Mouse (Mus musculus) CH12.LX (cell line): Measurements from ENCODE around the gene Ckap2l. TPM values are rescaled to one million over a fixed set of nuclear protein-coding genes. Genes with fewer than 3 reads are reported as not detected.

ENCODE experiments used
- DNase-seq: peaks from one replicate; pipeline ENCODE4 v3.0.0-alpha.2; 2013; ENCODE audit errors: extremely low read depth
- H3K27ac ChIP-seq: 2 replicates; pipeline ENCODE4 v1.5.1; 2012; ENCODE audit warnings: low read depth, mild to moderate bottlenecking, control low read depth, moderate library complexity; ENCODE audit not compliant: insufficient read depth
- H3K27me3 ChIP-seq: replicated peaks from 2 replicates; pipeline ENCODE3; 2012; ENCODE audit warnings: inconsistent platforms
- H3K36me3 ChIP-seq, 2 experiments: replicated peaks in 1 of 2; 2 replicates each; pipeline versions ENCODE3 to v1.6.1; 2012; ENCODE audit warnings: inconsistent platforms in 1 of 2, low read length in 1 of 2, mild to moderate bottlenecking in 1 of 2, mixed read lengths in 1 of 2, moderate library complexity in 1 of 2; ENCODE audit not compliant: control insufficient read depth in 1 of 2, insufficient read depth in 1 of 2
- H3K4me1 ChIP-seq, 2 experiments: 2 replicates each; pipeline ENCODE4 v1.6.1; 2012; ENCODE audit warnings: inconsistent platforms in 1 of 2, moderate library complexity in 1 of 2; ENCODE audit not compliant: insufficient read depth in 2 of 2, control insufficient read depth in 1 of 2
- H3K4me2 ChIP-seq: 2 replicates; pipeline ENCODE4 v1.6.1; 2012; ENCODE audit warnings: low read depth, mild to moderate bottlenecking, control low read depth; ENCODE audit not compliant: poor library complexity, insufficient read depth, severe bottlenecking
- H3K4me3 ChIP-seq, 3 experiments: fragments of 150-350 bp in 1 of 3; sonication (generic) in 1 of 3; replicated peaks in 1 of 3; 2 replicates each; pipeline versions ENCODE3 to v1.5.1; 2011 to 2012; ENCODE audit warnings: low read depth in 2 of 3, low read length in 2 of 3, mild to moderate bottlenecking in 2 of 3, moderate library complexity in 2 of 3, control low read depth in 1 of 3, improper control_type of control experiment in 1 of 3, inconsistent platforms in 1 of 3, mixed read lengths in 1 of 3; ENCODE audit not compliant: poor library complexity in 1 of 3
- H3K79me2 ChIP-seq: replicated peaks from 2 replicates; pipeline ENCODE4 v1.6.1; 2012; ENCODE audit warnings: mild to moderate bottlenecking, moderate library complexity; ENCODE audit not compliant: control insufficient read depth, poor library complexity, insufficient read depth, severe bottlenecking; ENCODE audit errors: extremely low read depth
- H3K9ac ChIP-seq: 2 replicates; pipeline ENCODE4 v1.6.1; 2012; ENCODE audit warnings: low read depth, mild to moderate bottlenecking, control low read depth, moderate library complexity; ENCODE audit not compliant: insufficient read depth
- H3K9me3 ChIP-seq: replicated peaks from 2 replicates; pipeline ENCODE3; 2012; ENCODE audit warnings: low read length, inconsistent platforms, mixed read lengths
- BHLHE40 ChIP-seq: IDR thresholded peaks from 2 replicates; pipeline ENCODE4 v1.6.1; 2011; ENCODE audit warnings: mild to moderate bottlenecking, low read depth, low read length, improper control_type of control experiment
- CHD1 ChIP-seq: IDR thresholded peaks from 2 replicates; pipeline ENCODE4 v1.6.1; 2012; ENCODE audit warnings: low read depth, low read length, improper control_type of control experiment, inconsistent platforms
- CHD2 ChIP-seq: IDR thresholded peaks from 2 replicates; pipeline ENCODE4 v1.6.1; 2011; ENCODE audit warnings: low read length, improper control_type of control experiment
- CTCF ChIP-seq, 2 experiments: IDR thresholded peaks in 1 of 2; conservative IDR thresholded peaks in 1 of 2; 2 replicates each; pipeline ENCODE4 v1.5.1; 2011 to 2012; ENCODE audit warnings: low read depth in 2 of 2, low read length in 2 of 2, improper control_type of control experiment in 1 of 2, inconsistent platforms in 1 of 2, mild to moderate bottlenecking in 1 of 2, moderate library complexity in 1 of 2
- E2F4 ChIP-seq: IDR thresholded peaks from 2 replicates; pipeline ENCODE4 v1.6.1; 2011; ENCODE audit warnings: low read depth, low read length, improper control_type of control experiment; ENCODE audit not compliant: insufficient replicate concordance
- ELF1 ChIP-seq: IDR thresholded peaks from 2 replicates; pipeline ENCODE4 v1.6.1; 2014; ENCODE audit warnings: low read depth, mild to moderate bottlenecking, inconsistent platforms, low read length, improper control_type of control experiment
- EP300 ChIP-seq: IDR thresholded peaks from 2 replicates; pipeline ENCODE4 v1.6.1; 2011; ENCODE audit warnings: low read length, improper control_type of control experiment
- ETS1 ChIP-seq: conservative IDR thresholded peaks from 2 replicates; pipeline ENCODE4 v1.6.1; 2012; ENCODE audit warnings: low read depth, mild to moderate bottlenecking, inconsistent platforms, low read length, improper control_type of control experiment, moderate library complexity
- GABPA ChIP-seq: IDR thresholded peaks from 2 replicates; pipeline ENCODE4 v1.6.1; 2012; ENCODE audit warnings: low read depth, low read length, improper control_type of control experiment, inconsistent platforms; ENCODE audit not compliant: insufficient replicate concordance
- HCFC1 ChIP-seq: IDR thresholded peaks from 2 replicates; pipeline ENCODE4 v1.6.1; 2012; ENCODE audit warnings: low read depth, mild to moderate bottlenecking, inconsistent platforms, low read length, improper control_type of control experiment
- IRF4 ChIP-seq: IDR thresholded peaks from 2 replicates; pipeline ENCODE4 v1.6.1; 2014; ENCODE audit warnings: low read depth, mild to moderate bottlenecking, inconsistent platforms, low read length, improper control_type of control experiment
- JUN ChIP-seq: IDR thresholded peaks from 2 replicates; pipeline ENCODE4 v1.6.1; 2011; ENCODE audit warnings: low read depth, mild to moderate bottlenecking, low read length, improper control_type of control experiment, moderate library complexity; ENCODE audit not compliant: insufficient read depth
- JUND ChIP-seq: conservative IDR thresholded peaks from 2 replicates; pipeline ENCODE4 v1.6.1; 2011; ENCODE audit warnings: low read depth, low read length, improper control_type of control experiment
- KAT2A ChIP-seq: IDR thresholded peaks from 2 replicates; pipeline ENCODE4 v1.6.1; 2012; ENCODE audit warnings: low read length, improper control_type of control experiment, inconsistent platforms; ENCODE audit not compliant: insufficient replicate concordance
- MAFK ChIP-seq: IDR thresholded peaks from 2 replicates; pipeline ENCODE4 v1.6.1; 2011; ENCODE audit warnings: low read length, improper control_type of control experiment; ENCODE audit not compliant: insufficient replicate concordance
- MAX ChIP-seq: IDR thresholded peaks from 2 replicates; pipeline ENCODE4 v1.6.1; 2011; ENCODE audit warnings: low read length, improper control_type of control experiment
- MAZ ChIP-seq: IDR thresholded peaks from 2 replicates; pipeline ENCODE4 v1.6.1; 2012; ENCODE audit warnings: low read depth, mild to moderate bottlenecking, inconsistent platforms, low read length, improper control_type of control experiment, moderate library complexity
- MEF2A ChIP-seq: IDR thresholded peaks from 2 replicates; pipeline ENCODE4 v1.6.1; 2014; ENCODE audit warnings: low read depth, mild to moderate bottlenecking, inconsistent platforms, low read length, improper control_type of control experiment, borderline replicate concordance
- MXI1 ChIP-seq: IDR thresholded peaks from 2 replicates; pipeline ENCODE4 v1.6.1; 2011; ENCODE audit warnings: mild to moderate bottlenecking, low read depth, low read length, improper control_type of control experiment
- MYC ChIP-seq: IDR thresholded peaks from 2 replicates; pipeline ENCODE4 v1.6.1; 2011; ENCODE audit warnings: low read depth, mild to moderate bottlenecking, improper control_type of control experiment, low read length
- NELFE ChIP-seq: IDR thresholded peaks from 2 replicates; pipeline ENCODE4 v1.6.1; 2011; ENCODE audit warnings: low read depth, low read length, improper control_type of control experiment
- NRF1 ChIP-seq: IDR thresholded peaks from 2 replicates; pipeline ENCODE4 v1.6.1; 2014; ENCODE audit warnings: low read depth, mild to moderate bottlenecking, inconsistent platforms, low read length, improper control_type of control experiment, moderate library complexity
- PAX5 ChIP-seq: IDR thresholded peaks from 2 replicates; pipeline ENCODE4 v1.6.1; 2012; ENCODE audit warnings: low read length, inconsistent platforms, mixed read lengths
- POLR2A ChIP-seq: IDR thresholded peaks from 2 replicates; pipeline ENCODE4 v1.6.1; 2011; ENCODE audit warnings: low read depth, mild to moderate bottlenecking, improper control_type of control experiment, low read length
- POLR2AphosphoS2 ChIP-seq: IDR thresholded peaks from 2 replicates; pipeline ENCODE4 v1.6.1; 2011; ENCODE audit warnings: low read depth, low read length, improper control_type of control experiment
- RAD21 ChIP-seq: IDR thresholded peaks from 2 replicates; pipeline ENCODE4 v1.6.1; 2011; ENCODE audit warnings: low read depth, mild to moderate bottlenecking, low read length, improper control_type of control experiment, moderate library complexity
- SIN3A ChIP-seq: IDR thresholded peaks from 2 replicates; pipeline ENCODE4 v1.6.1; 2012; ENCODE audit warnings: low read length, improper control_type of control experiment, inconsistent platforms
- SMC3 ChIP-seq: IDR thresholded peaks from 2 replicates; pipeline ENCODE4 v1.6.1; 2011; ENCODE audit warnings: low read depth, low read length, improper control_type of control experiment
- TBP ChIP-seq: conservative IDR thresholded peaks from 2 replicates; pipeline ENCODE4 v1.6.1; 2011; ENCODE audit warnings: low read depth, low read length, improper control_type of control experiment
- TCF12 ChIP-seq: IDR thresholded peaks from 2 replicates; pipeline ENCODE4 v1.6.1; 2014; ENCODE audit warnings: low read depth, mild to moderate bottlenecking, inconsistent platforms, low read length, improper control_type of control experiment
- UBTF ChIP-seq: IDR thresholded peaks from 2 replicates; pipeline ENCODE4 v1.6.1; 2012; ENCODE audit warnings: low read depth, mild to moderate bottlenecking, inconsistent platforms, low read length, improper control_type of control experiment, moderate library complexity
- USF1 ChIP-seq: IDR thresholded peaks from 2 replicates; pipeline ENCODE4 v1.6.1; 2014; ENCODE audit warnings: low read depth, mild to moderate bottlenecking, inconsistent platforms, low read length, improper control_type of control experiment
- USF2 ChIP-seq: conservative IDR thresholded peaks from 2 replicates; pipeline ENCODE4 v1.6.1; 2011; ENCODE audit warnings: low read depth, low read length, improper control_type of control experiment
- ZC3H11A ChIP-seq: IDR thresholded peaks from 2 replicates; pipeline ENCODE4 v1.6.1; 2012; ENCODE audit warnings: low read depth, mild to moderate bottlenecking, inconsistent platforms, low read length, improper control_type of control experiment
- ZKSCAN1 ChIP-seq: IDR thresholded peaks from 2 replicates; pipeline ENCODE4 v1.6.1; 2012; ENCODE audit warnings: low read depth, inconsistent platforms, low read length, improper control_type of control experiment, borderline replicate concordance
- ZMIZ1 ChIP-seq: IDR thresholded peaks from 2 replicates; pipeline ENCODE4 v1.6.1; 2012; ENCODE audit warnings: low read depth, mild to moderate bottlenecking, inconsistent platforms, low read length, improper control_type of control experiment
- ZNF384 ChIP-seq: IDR thresholded peaks from 2 replicates; pipeline ENCODE4 v1.6.1; 2012; ENCODE audit warnings: low read depth, low read length, improper control_type of control experiment, inconsistent platforms
- dilution Hi-C: fragments of 300-500 bp; cut with MboI; formaldehyde crosslinking; loops from 2 replicates; pipeline ENCODE4 v1.14.3; 2020; ENCODE audit warnings: low sequenced_read_pairs; ENCODE audit not compliant: extremely low pct_unique_long_range_greater_than_20kb, extremely low pct_ligation_motif_present
- in situ Hi-C: fragments of 300-500 bp; cut with MboI; formaldehyde crosslinking; loops from 3 replicates; pipeline ENCODE4 v1.14.3; 2019; ENCODE audit warnings: low sequenced_read_pairs, low pct_ligation_motif_present, low pct_unique_long_range_greater_than_20kb, mixed read lengths
- polyA plus RNA-seq: library from polyadenylated mRNA; unstranded; fragments of >175 nt; gene quantifications from 2 replicates; pipeline ENCODE4 v1.2.1, GENCODE M21; 2012; ENCODE audit warnings: low read depth; ENCODE audit not compliant: insufficient read length
- total RNA-seq, 2 experiments: library from RNA; depleted of rRNA; stranded (reverse); fragments of 300-350 nt in 1 of 2; fragments of >200 nt in 1 of 2; gene quantifications; 2 replicates each; pipeline ENCODE4 v1.2.3; 2012 to 2014

Gene Ckap2l
- 13.3 and 15.0 TPM in 2 replicates for total RNA-seq (2012; rRNA removed)
- 22.6 and 23.6 TPM in 2 replicates for total RNA-seq (2014; rRNA removed)
- polyA plus RNA-seq: 30.5 and 35.6 TPM in 2 replicates

DNA sequence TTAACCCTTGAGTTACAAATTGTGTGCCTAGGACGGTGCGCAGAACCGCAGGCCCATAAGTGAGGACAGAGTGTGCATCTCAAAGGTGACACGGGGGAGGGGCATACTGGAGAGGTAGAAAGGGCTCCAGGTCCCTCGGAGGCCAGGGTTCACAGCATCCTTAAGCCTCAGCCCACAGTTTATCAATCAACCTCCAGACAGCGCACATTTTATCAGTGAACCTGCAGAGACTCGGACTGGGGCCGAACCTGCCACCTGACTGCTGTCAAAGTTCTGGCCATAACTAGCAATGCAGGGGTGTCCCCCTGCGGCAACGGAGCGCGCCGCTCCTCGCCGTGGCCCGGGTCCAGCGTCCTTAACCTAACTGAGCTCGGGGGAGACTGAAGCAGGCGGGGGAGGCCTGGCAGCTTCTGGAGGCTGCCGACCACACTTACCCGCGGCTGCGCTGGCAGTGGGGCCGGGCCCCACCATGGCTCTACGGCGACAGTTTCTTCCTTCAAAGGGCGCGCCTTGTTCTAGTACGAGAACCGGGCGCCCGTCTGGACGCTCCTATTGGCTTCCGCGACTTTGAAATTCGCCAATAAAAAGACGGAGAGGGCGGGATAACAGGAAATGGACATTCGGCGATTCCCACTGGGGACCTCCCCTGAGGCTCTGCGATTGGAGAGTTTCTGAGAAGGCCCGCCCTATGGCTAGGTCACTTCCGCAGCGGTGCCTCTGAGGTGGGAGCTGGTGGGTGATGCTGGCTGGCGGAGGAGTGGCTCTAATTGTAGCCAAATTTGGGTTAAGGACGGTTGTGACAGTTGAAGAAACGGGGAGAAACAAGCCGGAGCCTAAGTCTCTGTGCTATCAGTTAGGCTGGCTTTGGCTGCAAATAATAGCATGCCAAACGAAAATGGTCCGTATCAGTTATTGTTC is at the start of gene Ckap2l:
Gene Ckap2l (minus strand): TSS at position 542 of the 918 bp plus-strand sequence.
- in situ Hi-C loops: no loop called here
- H3K9ac ChIP-seq: peak within 1 kb of the TSS; percentile 83
- no peak for TF ChIP-seq CHD1
- peak; percentile 78 for TF ChIP-seq NELFE
- TF ChIP-seq ZMIZ1: no peak; the same call in 1 of the 2 replicates
- TF ChIP-seq ZNF384: no peak
- TF ChIP-seq IRF4: peak; percentile 35; the same call in 1 of the 2 replicates
- peak; percentile 79 for TF ChIP-seq HCFC1
- TF ChIP-seq USF1: no peak
- TF ChIP-seq MAX: peak; percentile 67
- TF ChIP-seq NRF1: peak; percentile 22; the same call in 1 of the 2 replicates
- TF ChIP-seq MAZ: 0 out of 2 replicates have a peak, but pooled peaks have one; percentile 25
- 0 out of 2 replicates have a peak, but pooled peaks have one; percentile 8 for TF ChIP-seq MYC
- TF ChIP-seq GABPA: no peak
- TF ChIP-seq SIN3A: peak; percentile 93
- peak; percentile 64; the same call in 1 of the 2 replicates for TF ChIP-seq KAT2A
- no peak for TF ChIP-seq ETS1
- no peak for TF ChIP-seq ZKSCAN1
- no peak for TF ChIP-seq PAX5
- TF ChIP-seq ELF1: peak; percentile 90
- TF ChIP-seq CTCF (conservative IDR thresholded peaks at IDR 0.05 in 1 of 2, IDR thresholded peaks at IDR 0.05 in 1 of 2; ENCODE audit: low read depth in 2 of 2, low read length in 2 of 2): no peak
- peak; percentile 61 for TF ChIP-seq TBP
- TF ChIP-seq CHD2: peak; percentile 88
- TF ChIP-seq JUN: no peak
- peak; percentile 84 for TF ChIP-seq MXI1
- no peak for TF ChIP-seq MAFK
- TF ChIP-seq ZC3H11A: no peak
- no peak for TF ChIP-seq USF2
- peak; percentile 75 for TF ChIP-seq TCF12
- no peak for TF ChIP-seq JUND
- peak; percentile 45; the same call in 1 of the 2 replicates for TF ChIP-seq MEF2A
- no peak for TF ChIP-seq EP300
- no peak for TF ChIP-seq SMC3
- TF ChIP-seq E2F4: peak; percentile 87; the same call in 1 of the 2 replicates
- peak; percentile 67; the same call in 1 of the 2 replicates for TF ChIP-seq POLR2AphosphoS2
- TF ChIP-seq RAD21: no peak; the same call in 1 of the 2 replicates
- no peak; the same call in 1 of the 2 replicates for TF ChIP-seq UBTF
- peak; percentile 69 for TF ChIP-seq POLR2A
- no peak for TF ChIP-seq BHLHE40

More for the DNA sequence above, at the start of gene Ckap2l:
- Histone ChIP-seq H3K79me2 (peaks cover 13% of the 10 kb centered on the region), H3K36me3 (peaks cover 7 to 12% of the 10 kb centered on the region in 2 experiments), H3K9me3 (no peaks in the 10 kb centered on the region), H3K4me1 (peaks cover 8 to 18% of the 10 kb centered on the region in 2 experiments; a peak in 3 of 4 replicates), H3K4me3 (peak within 1 kb of the TSS; percentile 81 to 97 (median 96)), H3K27me3 (no peaks in the 10 kb centered on the region), H3K4me2 (peak within 1 kb of the TSS; percentile 86), H3K27ac (peak within 1 kb of the TSS; percentile 90)
- dilution Hi-C loops: no loop called here
- peak; percentile 99 for DNase-seq
